Mouse (Mus musculus): ENCODE results near the gene Trit1. TPM values are rescaled to one million over a fixed set of nuclear protein-coding genes. Genes with fewer than 3 reads are reported as not detected.
A peak's percentile ranks its signal among the peaks of the same experiment; 100 is the strongest.

Trit1 gene
- polyA plus RNA-seq, 1 experiment from 2014 or later: 17.8 TPM

DNA sequence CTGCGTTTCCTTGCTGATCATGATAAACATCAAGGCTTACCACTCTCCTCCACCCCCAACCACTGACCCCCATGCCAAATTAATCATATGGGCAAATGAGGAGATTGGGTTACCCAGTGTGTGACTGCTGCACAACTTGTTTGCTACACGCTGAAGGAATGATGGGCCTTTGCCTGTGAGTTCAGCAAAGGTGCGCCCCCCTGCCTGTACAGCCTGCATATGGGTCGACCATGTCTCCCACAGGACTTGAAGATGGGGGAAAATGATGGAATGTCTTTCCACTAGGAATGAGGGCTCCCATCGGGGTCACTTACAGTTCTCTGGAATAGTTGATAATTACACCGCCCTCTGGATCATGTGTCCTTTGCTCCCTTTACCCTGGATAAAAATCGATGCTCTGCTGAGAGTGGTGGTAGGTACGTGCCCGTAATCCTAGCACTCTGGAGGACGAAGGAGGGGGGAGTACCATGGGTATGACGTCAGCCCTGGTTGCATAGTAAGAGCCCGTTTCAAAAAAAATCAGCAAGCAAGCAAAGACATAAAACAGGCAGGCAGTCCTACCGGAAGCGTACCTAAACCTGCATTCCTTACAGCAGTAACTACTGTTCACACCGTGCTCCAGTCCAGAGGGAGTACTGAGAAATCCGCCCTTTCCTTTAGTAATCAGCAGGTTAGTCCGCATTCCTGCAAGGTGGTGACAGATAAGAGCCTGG lies 76.8 kb downstream of the Trit1 start:
- WGBS: 50% methylated on average over 17 of the region's 17 CpGs
- ATAC-seq (replicated peaks; ENCODE audit: low FRiP score): peak; percentile 76
- H3K27ac ChIP-seq: peak overlapping the region; percentile 51; the same call in 1 of the 2 replicates
- peak overlapping the region; percentile 33 for H3K4me2 ChIP-seq
- 0 out of 2 replicates have a peak overlapping the region, but pooled peaks have one; percentile 26 for H3K9ac ChIP-seq
- H3K4me1 ChIP-seq: peaks cover 3% of the 10 kb centered on the region; the same call in 1 of the 2 replicates
- no peaks in the 10 kb centered on the region for H3K27me3 ChIP-seq
- H3K9me3 ChIP-seq (replicated peaks): no peaks in the 10 kb centered on the region
- 0 out of 2 replicates have a peak overlapping the region, but pooled peaks have one; percentile 1 for H3K4me3 ChIP-seq (replicated peaks)
- H3K36me3 ChIP-seq: no peaks in the 10 kb centered on the region

DNA sequence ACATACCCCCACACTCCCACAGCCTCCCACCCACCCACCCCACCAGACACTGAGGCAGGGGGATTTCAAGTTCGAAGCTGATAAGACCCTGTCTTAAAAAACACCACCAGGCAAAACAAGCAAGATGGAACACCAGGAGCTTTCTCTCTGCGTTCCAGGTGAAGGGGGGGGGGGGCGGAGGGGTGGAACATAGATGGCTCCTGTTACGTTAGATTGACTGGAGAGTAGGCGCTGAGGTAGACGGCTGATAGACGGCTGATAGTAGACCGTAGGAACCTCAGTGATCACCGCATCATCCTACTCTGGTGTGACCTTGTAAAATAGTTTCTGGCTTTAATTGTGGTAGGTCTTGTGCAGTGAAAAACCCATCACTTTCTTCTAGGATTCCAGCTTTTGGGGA lies 77.5 kb downstream of the Trit1 start:
- Histone ChIP-seq H3K4me1 (peaks cover 3% of the 10 kb centered on the region; the same call in 1 of the 2 replicates), H3K9me3 (replicated peaks) (no peaks in the 10 kb centered on the region), H3K27ac (no peak overlapping the region), H3K36me3 (no peaks in the 10 kb centered on the region), H3K27me3 (no peaks in the 10 kb centered on the region), H3K9ac (no peak overlapping the region), H3K4me3 (replicated peaks) (no peak overlapping the region), H3K4me2 (no peak overlapping the region)
- ATAC-seq (replicated peaks; ENCODE audit: low FRiP score): no peak
- WGBS: 56% methylated on average over 9 of the region's 9 CpGs

Other genes starting within 250 kb of the Trit1 start
- 76.1 and 82.4 TPM in 2 replicates for gene Ppt1, start 180.4 kb upstream of the Trit1 start, polyA plus RNA-seq (2015; fragmentation: Nextera tagmentation; extraction: Ambion mirVana)
- gene Cap1, start 130.5 kb upstream of the Trit1 start, polyA plus RNA-seq (2015; fragmentation: Nextera tagmentation; extraction: Ambion mirVana): 71.3 and 79.5 TPM in 2 replicates
- 3.3 and 4.0 TPM in 2 replicates for gene Mfsd2a, start 55.4 kb upstream of the Trit1 start, polyA plus RNA-seq (2015; fragmentation: Nextera tagmentation; extraction: Ambion mirVana)
- 7.8 and 8.1 TPM in 2 replicates for gene Mycl, start 20.9 kb upstream of the Trit1 start, polyA plus RNA-seq (2015; fragmentation: Nextera tagmentation; extraction: Ambion mirVana)
- 0.33 and 0.49 TPM in 2 replicates for gene Bmp8b, start 88.6 kb downstream of the Trit1 start, polyA plus RNA-seq (2015; fragmentation: Nextera tagmentation; extraction: Ambion mirVana)
- gene Oxct2b, start 99.7 kb downstream of the Trit1 start, polyA plus RNA-seq (2015; fragmentation: Nextera tagmentation; extraction: Ambion mirVana): not detected in 2 replicates
- gene Ppie, start 123.4 kb downstream of the Trit1 start, polyA plus RNA-seq (2015; fragmentation: Nextera tagmentation; extraction: Ambion mirVana): 105 and 109 TPM in 2 replicates
- gene Hpcal4, start 166.6 kb downstream of the Trit1 start, polyA plus RNA-seq (2015; fragmentation: Nextera tagmentation; extraction: Ambion mirVana): 1.3 TPM in 2 replicates
- gene Nt5c1a, start 184.9 kb downstream of the Trit1 start, polyA plus RNA-seq (2015; fragmentation: Nextera tagmentation; extraction: Ambion mirVana): 0.25 and 0.49 TPM in 2 replicates
- gene Heyl, start 217.0 kb downstream of the Trit1 start, polyA plus RNA-seq (2015; fragmentation: Nextera tagmentation; extraction: Ambion mirVana): 44.2 and 47.7 TPM in 2 replicates
- 45.3 and 47.4 TPM in 2 replicates for gene Pabpc4, start 245.8 kb downstream of the Trit1 start, polyA plus RNA-seq (2015; fragmentation: Nextera tagmentation; extraction: Ambion mirVana)

Data from kidney, embryonic 15.5 days (tissue).